Mouse (Mus musculus) monocyte, adult 5-6 weeks (primary cell): ENCODE data around the gene Cts6. TPM values are rescaled to one million over a fixed set of nuclear protein-coding genes. Genes with fewer than 3 reads are reported as not detected.
"Not testable (repeated sequence)": the region's sequence is repeated elsewhere in the genome, so short reads cannot be mapped to it uniquely, and the experiment has no call there.

ENCODE experiments used
- ATAC-seq: fragments of 153-309, 156-312 bp; replicated peaks from 2 replicates; pipeline ENCODE4 v1.8.0; 2017; ENCODE audit warnings: mild to moderate bottlenecking; ENCODE audit not compliant: low TSS enrichment, insufficient number of reproducible peaks, severe bottlenecking, poor library complexity, low FRiP score
- total RNA-seq: library from RNA; stranded (forward); fragments of 200-1000, 200-491, 200-594 nt; gene quantifications from 3 replicates; pipeline ENCODE4 v1.2.3, GENCODE M21; 2017

The Cts6 gene
- total RNA-seq: not detected in 3 replicates

GRCm38 (mm10) chr13:61203310-61203709 is at the start of gene Cts6:
Gene Cts6, minus strand, starts transcription at chr13:61203410.
- no peak for ATAC-seq

- ATAC-seq: peak; percentile 40; the same call in 1 of the 2 replicates
These were observed 38.1 kb upstream of the Cts6 start for GRCm38 (mm10) chr13:61241076-61241947.

GRCm38 (mm10) chr13:61185151-61185933 is 17.9 kb downstream of the Cts6 start:
- ATAC-seq: not testable (repeated sequence)

- no peak for ATAC-seq
These were observed 38.6 kb downstream of the Cts6 start for GRCm38 (mm10) chr13:61164622-61165021.

GRCm38 (mm10) chr13:61164156-61164555 is 39.1 kb downstream of the Cts6 start, which contains the start of gene Ctsr:
Gene Ctsr, minus strand, starts transcription at chr13:61164256.
- ATAC-seq: no peak

Other genes starting within 250 kb of the Cts6 start
- gene Ctsj, start 197.5 kb downstream of the Cts6 start, total RNA-seq: not detected in 3 replicates
- gene Ctsq, start 162.8 kb downstream of the Cts6 start, total RNA-seq: not detected in 3 replicates
- gene Ctsr, start 39.2 kb downstream of the Cts6 start, total RNA-seq: not detected in 3 replicates
- not detected in 3 replicates for gene Cts8, start 51.9 kb upstream of the Cts6 start, total RNA-seq
- not detected in 3 replicates for gene Gm49398, start 85.4 kb upstream of the Cts6 start, total RNA-seq
- gene Cts7, start 154.8 kb upstream of the Cts6 start, total RNA-seq: not detected in 3 replicates